Mouse (Mus musculus): ENCODE results near the gene H6pd.

DNA sequence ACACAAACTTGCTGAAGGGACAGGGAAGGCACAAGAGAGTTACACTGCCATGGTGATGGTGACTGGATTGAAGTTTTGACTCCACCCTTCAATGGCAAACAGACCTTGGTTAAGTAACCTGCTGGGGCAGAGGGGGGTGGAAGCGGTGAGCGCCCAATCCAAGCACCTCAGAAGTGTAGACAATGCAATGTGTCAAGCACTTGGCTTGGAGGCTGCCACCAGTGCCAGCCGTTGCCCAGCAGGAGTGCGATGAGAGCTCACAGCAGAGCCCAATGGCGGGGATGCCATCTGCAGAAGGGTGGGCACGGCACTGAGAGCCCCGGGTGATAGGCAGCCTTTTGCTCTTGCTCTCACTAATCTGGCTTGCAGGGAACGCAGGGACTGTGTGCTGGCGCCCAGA lies 56.6 kb downstream of the H6pd start:
- TF ChIP-seq POLR2A (IDR thresholded peaks at IDR 0.05; ENCODE audit: borderline replicate concordance, extremely low read depth, low read depth, low read length) = no peak
- TF ChIP-seq CTCF (IDR thresholded peaks at IDR 0.05; ENCODE audit: insufficient read depth, low read length) = no peak
